Mouse (Mus musculus): ENCODE measurements around the gene Dcxr. TPM values are rescaled to one million over a fixed set of nuclear protein-coding genes. Genes with fewer than 3 reads are reported as not detected.
A peak's percentile ranks its signal among the peaks of the same experiment; 100 is the strongest.

Dcxr gene
- polyA plus RNA-seq, 1 experiment, result 21.2 TPM

DNA sequence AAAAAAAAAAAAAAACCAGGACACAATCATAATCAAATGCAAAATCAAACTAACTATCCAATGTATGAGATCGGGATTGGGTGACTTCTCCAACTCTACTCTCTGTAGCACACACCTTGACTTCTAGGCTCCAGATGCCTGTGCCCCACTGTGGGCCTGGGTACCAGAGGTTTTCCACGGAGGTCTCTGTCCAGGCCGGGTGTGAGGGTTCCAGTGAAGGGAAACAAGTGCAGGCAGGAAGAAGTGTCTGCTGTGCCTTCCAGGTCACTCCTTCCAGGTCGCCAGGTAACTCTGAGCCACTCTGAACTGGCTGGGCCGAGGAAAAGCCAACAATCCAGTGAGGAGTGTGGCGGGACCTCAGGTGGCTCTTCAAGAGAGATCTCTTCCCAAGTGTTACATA is 9.3 kb upstream of the Dcxr start:
- no peak overlapping the region for H3ac ChIP-seq (ENCODE audit: control insufficient read depth, insufficient read length)
- no peaks in the 10 kb centered on the region for H3K79me2 ChIP-seq (ENCODE audit: control insufficient read depth, insufficient read depth)
- H3K27me3 ChIP-seq (ENCODE audit: control insufficient read depth, insufficient read depth, insufficient read length), result peaks cover 14% of the 10 kb centered on the region
- H3K4me2 ChIP-seq (ENCODE audit: low read depth), result no peak overlapping the region
- no peaks in the 10 kb centered on the region for H3K36me3 ChIP-seq (ENCODE audit: control insufficient read depth, insufficient read depth)
- no peak for TF ChIP-seq POLR2A (IDR thresholded peaks at IDR 0.05; ENCODE audit: insufficient read length, low read depth)
- TF ChIP-seq CEBPB (IDR thresholded peaks at IDR 0.05; ENCODE audit: insufficient read depth, poor library complexity, severe bottlenecking), result no peak
- no peak for TF ChIP-seq SRF (IDR thresholded peaks at IDR 0.05; ENCODE audit: control insufficient read depth, insufficient read length, low read depth)
- TF ChIP-seq REST (IDR thresholded peaks at IDR 0.05; ENCODE audit: insufficient read depth, insufficient read length), result no peak
- TF ChIP-seq MYOG (IDR thresholded peaks at IDR 0.05; ENCODE audit: control insufficient read depth in 1 of 3, insufficient read depth in 1 of 3, insufficient read length in 2 of 3, low read depth in 2 of 3), result no peak
- TF ChIP-seq POLR2AphosphoS2 (IDR thresholded peaks at IDR 0.05; ENCODE audit: insufficient read length, low read depth), result no peak
- no peak for TF ChIP-seq TCF3 (IDR thresholded peaks at IDR 0.05; ENCODE audit: insufficient read length, low read depth)
- no peak overlapping the region for H3K4me3 ChIP-seq

- H3K79me2 ChIP-seq (ENCODE audit: control insufficient read depth, insufficient read depth), result no peaks in the 10 kb centered on the region
- H3ac ChIP-seq (ENCODE audit: control insufficient read depth, insufficient read length), result no peak overlapping the region
- no peaks in the 10 kb centered on the region for H3K27me3 ChIP-seq (ENCODE audit: control insufficient read depth, insufficient read depth, insufficient read length)
- H3K36me3 ChIP-seq (ENCODE audit: control insufficient read depth, insufficient read depth), result no peaks in the 10 kb centered on the region
- peak overlapping the region; percentile 49 for H3K4me2 ChIP-seq (ENCODE audit: low read depth)
- TF ChIP-seq MYOG (IDR thresholded peaks at IDR 0.05; ENCODE audit: control insufficient read depth in 1 of 3, insufficient read depth in 1 of 3, insufficient read length in 2 of 3, low read depth in 2 of 3) (no peak), MAX (IDR thresholded peaks at IDR 0.05; ENCODE audit: low read depth) (no peak), CEBPB (IDR thresholded peaks at IDR 0.05; ENCODE audit: insufficient read depth, poor library complexity, severe bottlenecking) (no peak), TCF3 (IDR thresholded peaks at IDR 0.05; ENCODE audit: insufficient read length, low read depth) (no peak), POLR2AphosphoS2 (IDR thresholded peaks at IDR 0.05; ENCODE audit: insufficient read length, low read depth) (no peak), REST (IDR thresholded peaks at IDR 0.05; ENCODE audit: insufficient read depth, insufficient read length) (no peak), USF1 (IDR thresholded peaks at IDR 0.05; ENCODE audit: low read depth) (no peak), TCF12 (IDR thresholded peaks at IDR 0.05; ENCODE audit: insufficient read depth, poor library complexity, severe bottlenecking) (no peak), E2F4 (IDR thresholded peaks at IDR 0.05; ENCODE audit: insufficient read depth) (no peak), MYOD1 (IDR thresholded peaks at IDR 0.05; ENCODE audit: control insufficient read depth in 1 of 3, insufficient read length in 2 of 3, low read depth in 2 of 3) (no peak), POLR2A (IDR thresholded peaks at IDR 0.05; ENCODE audit: insufficient read length, low read depth) (no peak), SRF (IDR thresholded peaks at IDR 0.05; ENCODE audit: control insufficient read depth, insufficient read length, low read depth) (no peak)
- H3K4me3 ChIP-seq, result no peak overlapping the region
Measured at GRCm38 (mm10) chr11:120733521-120733920, 6.4 kb upstream of the Dcxr start.

DNA sequence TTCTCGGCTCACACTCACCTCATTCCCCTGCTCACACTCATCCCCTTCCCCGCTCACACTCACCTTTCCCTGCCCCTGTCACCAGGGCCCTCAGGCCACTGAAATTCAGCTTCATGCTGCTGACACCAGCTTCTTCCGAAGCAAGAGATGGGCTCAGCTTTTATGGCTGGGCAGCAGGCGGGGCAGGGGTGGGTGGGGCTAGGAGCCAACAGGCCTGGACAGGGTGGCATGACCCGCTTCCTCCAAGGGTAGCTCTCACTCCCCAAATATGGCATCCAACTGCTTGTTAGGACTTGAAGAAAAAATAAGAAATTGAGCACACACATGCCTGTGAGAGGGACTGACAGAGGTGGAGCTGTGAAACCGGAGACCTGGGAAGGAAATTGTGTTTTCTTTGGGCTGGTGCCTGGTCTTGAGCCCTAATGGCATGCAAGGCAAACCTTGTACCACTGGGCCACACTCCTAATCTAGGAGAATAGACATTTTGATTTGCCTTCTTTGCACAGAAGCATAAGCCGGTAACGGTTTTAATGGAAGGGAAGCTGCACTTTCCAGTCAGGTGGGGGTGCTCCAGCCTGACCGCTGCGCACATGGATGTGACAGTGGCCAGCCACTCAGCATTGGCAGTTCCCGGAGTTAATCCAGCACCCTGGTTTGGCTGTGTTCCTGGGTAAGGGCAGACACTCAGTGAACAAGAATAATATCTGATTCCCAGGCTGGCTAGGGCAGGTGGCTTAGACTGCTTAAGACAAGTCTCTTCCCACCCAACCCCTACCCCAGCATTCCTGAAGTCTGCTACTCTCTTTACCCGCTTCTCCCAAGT is 5.0 kb upstream of the Dcxr start, which contains the start of gene Cbr2:
TSS of gene Cbr2 (minus strand) at position 257 of the 823 bp plus-strand sequence.
- Histone ChIP-seq H3ac (ENCODE audit: control insufficient read depth, insufficient read length) (no peak within 1 kb of the TSS), H3K4me3 (peak within 1 kb of the TSS; percentile 22), H3K27me3 (ENCODE audit: control insufficient read depth, insufficient read depth, insufficient read length) (no peaks in the 10 kb centered on the region), H3K36me3 (ENCODE audit: control insufficient read depth, insufficient read depth) (no peaks in the 10 kb centered on the region), H3K4me2 (ENCODE audit: low read depth) (peak within 1 kb of the TSS; percentile 85), H3K79me2 (ENCODE audit: control insufficient read depth, insufficient read depth) (no peaks in the 10 kb centered on the region)
- TF ChIP-seq MYOD1 (IDR thresholded peaks at IDR 0.05; ENCODE audit: control insufficient read depth in 1 of 3, insufficient read length in 2 of 3, low read depth in 2 of 3) (peak in 1 of 3 experiments; percentile 15), POLR2AphosphoS2 (IDR thresholded peaks at IDR 0.05; ENCODE audit: insufficient read length, low read depth) (no peak), REST (IDR thresholded peaks at IDR 0.05; ENCODE audit: insufficient read depth, insufficient read length) (no peak), POLR2A (IDR thresholded peaks at IDR 0.05; ENCODE audit: insufficient read length, low read depth) (peak; percentile 52), MAX (IDR thresholded peaks at IDR 0.05; ENCODE audit: low read depth) (no peak), TCF12 (IDR thresholded peaks at IDR 0.05; ENCODE audit: insufficient read depth, poor library complexity, severe bottlenecking) (no peak), TCF3 (IDR thresholded peaks at IDR 0.05; ENCODE audit: insufficient read length, low read depth) (no peak), USF1 (IDR thresholded peaks at IDR 0.05; ENCODE audit: low read depth) (no peak), CEBPB (IDR thresholded peaks at IDR 0.05; ENCODE audit: insufficient read depth, poor library complexity, severe bottlenecking) (no peak), MYOG (IDR thresholded peaks at IDR 0.05; ENCODE audit: control insufficient read depth in 1 of 3, insufficient read depth in 1 of 3, insufficient read length in 2 of 3, low read depth in 2 of 3) (no peak), E2F4 (IDR thresholded peaks at IDR 0.05; ENCODE audit: insufficient read depth) (no peak), SRF (IDR thresholded peaks at IDR 0.05; ENCODE audit: control insufficient read depth, insufficient read length, low read depth) (peak; percentile 92)

- H3K36me3 ChIP-seq (ENCODE audit: control insufficient read depth, insufficient read depth), result no peaks in the 10 kb centered on the region
- no peak overlapping the region for H3ac ChIP-seq (ENCODE audit: control insufficient read depth, insufficient read length)
- no peaks in the 10 kb centered on the region for H3K27me3 ChIP-seq (ENCODE audit: control insufficient read depth, insufficient read depth, insufficient read length)
- TF ChIP-seq MAX (IDR thresholded peaks at IDR 0.05; ENCODE audit: low read depth), result no peak
- no peak for TF ChIP-seq REST (IDR thresholded peaks at IDR 0.05; ENCODE audit: insufficient read depth, insufficient read length)
- TF ChIP-seq TCF12 (IDR thresholded peaks at IDR 0.05; ENCODE audit: insufficient read depth, poor library complexity, severe bottlenecking), result no peak
- no peak for TF ChIP-seq TCF3 (IDR thresholded peaks at IDR 0.05; ENCODE audit: insufficient read length, low read depth)
- peak in 1 of 3 experiments; percentile 8 for TF ChIP-seq MYOD1 (IDR thresholded peaks at IDR 0.05; ENCODE audit: control insufficient read depth in 1 of 3, insufficient read length in 2 of 3, low read depth in 2 of 3)
- peak; percentile 18 for TF ChIP-seq POLR2AphosphoS2 (IDR thresholded peaks at IDR 0.05; ENCODE audit: insufficient read length, low read depth)
- no peak for TF ChIP-seq POLR2A (IDR thresholded peaks at IDR 0.05; ENCODE audit: insufficient read length, low read depth)
- TF ChIP-seq MYOG (IDR thresholded peaks at IDR 0.05; ENCODE audit: control insufficient read depth in 1 of 3, insufficient read depth in 1 of 3, insufficient read length in 2 of 3, low read depth in 2 of 3), result no peak
- peak overlapping the region; percentile 85 for H3K4me2 ChIP-seq (ENCODE audit: low read depth)
- H3K4me3 ChIP-seq, result peak overlapping the region; percentile 22
- H3K79me2 ChIP-seq (ENCODE audit: control insufficient read depth, insufficient read depth), result no peaks in the 10 kb centered on the region
Measured at GRCm38 (mm10) chr11:120731395-120731794, 4.3 kb upstream of the Dcxr start.

All from myocyte (in vitro differentiated cells).